Mouse (Mus musculus): ENCODE data around the gene Nt5c2. TPM values are rescaled to one million over a fixed set of nuclear protein-coding genes. Genes with fewer than 3 reads are reported as not detected.

Nt5c2 gene
- polyA plus RNA-seq, 1 experiment from 2014 or later: 68.4 TPM

- Histone ChIP-seq H3K4me1 (replicated peaks; ENCODE audit: insufficient read depth, low read length) (0 out of 2 replicates have a peak, but pooled peaks cover 8% of the 10 kb centered on the region), H3K36me3 (ENCODE audit: insufficient read depth, low read length) (no peaks in the 10 kb centered on the region), H3K9ac (ENCODE audit: low read depth, low read length) (no peak overlapping the region), H3K27me3 (ENCODE audit: insufficient read depth, low read length) (no peaks in the 10 kb centered on the region), H3K9me3 (replicated peaks; ENCODE audit: low read length) (no peaks in the 10 kb centered on the region), H3K4me2 (ENCODE audit: low read length) (no peak overlapping the region), H3K4me3 (replicated peaks; ENCODE audit: low read depth, low read length) (no peak overlapping the region), H3K27ac (peak overlapping the region; percentile 63; the same call in 1 of the 2 replicates)
- no peak for DNase-seq (ENCODE audit: low spot score)
- whole genome bisulfite sequencing: 58% methylated on average over 14 of the region's 14 CpGs
- ATAC-seq (replicated peaks; ENCODE audit: low FRiP score, low read depth): no peak
- TF ChIP-seq CTCF (IDR thresholded peaks at IDR 0.05; ENCODE audit: low read depth): no peak
Measured at GRCm38 (mm10) chr19:46848381-46849268, 166.3 kb downstream of the Nt5c2 start.

- H3K9ac ChIP-seq (ENCODE audit: low read depth, low read length): no peak overlapping the region
- H3K4me1 ChIP-seq (replicated peaks; ENCODE audit: insufficient read depth, low read length): 0 out of 2 replicates have a peak, but pooled peaks cover 8% of the 10 kb centered on the region
- DNase-seq (ENCODE audit: low spot score) (no peak), ATAC-seq (replicated peaks; ENCODE audit: low FRiP score, low read depth) (no peak)
- no peak overlapping the region for H3K4me2 ChIP-seq (ENCODE audit: low read length)
- no peak for TF ChIP-seq CTCF (IDR thresholded peaks at IDR 0.05; ENCODE audit: low read depth)
- no peaks in the 10 kb centered on the region for H3K27me3 ChIP-seq (ENCODE audit: insufficient read depth, low read length)
- no peak overlapping the region for H3K27ac ChIP-seq
- H3K9me3 ChIP-seq (replicated peaks; ENCODE audit: low read length): no peaks in the 10 kb centered on the region
- H3K36me3 ChIP-seq (ENCODE audit: insufficient read depth, low read length): no peaks in the 10 kb centered on the region
- H3K4me3 ChIP-seq (replicated peaks; ENCODE audit: low read depth, low read length): no peak overlapping the region
- WGBS: 81% methylated on average over 5 of the region's 5 CpGs
Measured at GRCm38 (mm10) chr19:46846459-46846858, 168.5 kb downstream of the Nt5c2 start.

GRCm38 (mm10) chr19:46846056-46846455 is 168.9 kb downstream of the Nt5c2 start:
- Histone ChIP-seq H3K4me2 (ENCODE audit: low read length) (no peak overlapping the region), H3K9ac (ENCODE audit: low read depth, low read length) (no peak overlapping the region), H3K4me1 (replicated peaks; ENCODE audit: insufficient read depth, low read length) (0 out of 2 replicates have a peak, but pooled peaks cover 8% of the 10 kb centered on the region), H3K27me3 (ENCODE audit: insufficient read depth, low read length) (no peaks in the 10 kb centered on the region), H3K9me3 (replicated peaks; ENCODE audit: low read length) (no peaks in the 10 kb centered on the region), H3K27ac (no peak overlapping the region), H3K4me3 (replicated peaks; ENCODE audit: low read depth, low read length) (no peak overlapping the region), H3K36me3 (ENCODE audit: insufficient read depth, low read length) (no peaks in the 10 kb centered on the region)
- ATAC-seq (replicated peaks; ENCODE audit: low FRiP score, low read depth): no peak
- no peak for DNase-seq (ENCODE audit: low spot score)
- TF ChIP-seq CTCF (IDR thresholded peaks at IDR 0.05; ENCODE audit: low read depth): no peak
- WGBS: 80% methylated on average over 7 of the region's 7 CpGs

GRCm38 (mm10) chr19:46843030-46843429 is 171.9 kb downstream of the Nt5c2 start:
- Histone ChIP-seq H3K27me3 (ENCODE audit: insufficient read depth, low read length) (no peaks in the 10 kb centered on the region), H3K4me1 (replicated peaks; ENCODE audit: insufficient read depth, low read length) (no peaks in the 10 kb centered on the region), H3K36me3 (ENCODE audit: insufficient read depth, low read length) (no peaks in the 10 kb centered on the region), H3K4me2 (ENCODE audit: low read length) (no peak overlapping the region), H3K9ac (ENCODE audit: low read depth, low read length) (no peak overlapping the region), H3K27ac (no peak overlapping the region), H3K4me3 (replicated peaks; ENCODE audit: low read depth, low read length) (no peak overlapping the region), H3K9me3 (replicated peaks; ENCODE audit: low read length) (no peaks in the 10 kb centered on the region)
- 47% methylated on average over 2 of the region's 2 CpGs for whole genome bisulfite sequencing
- TF ChIP-seq CTCF (IDR thresholded peaks at IDR 0.05; ENCODE audit: low read depth): no peak
- ATAC-seq (replicated peaks; ENCODE audit: low FRiP score, low read depth) (no peak), DNase-seq (ENCODE audit: low spot score) (no peak)

GRCm38 (mm10) chr19:46841016-46841415 is 173.9 kb downstream of the Nt5c2 start:
- no peaks in the 10 kb centered on the region for H3K9me3 ChIP-seq (replicated peaks; ENCODE audit: low read length)
- no peak overlapping the region for H3K4me2 ChIP-seq (ENCODE audit: low read length)
- ATAC-seq (replicated peaks; ENCODE audit: low FRiP score, low read depth) (no peak), DNase-seq (ENCODE audit: low spot score) (no peak)
- WGBS: 91% methylated on average over 4 of the region's 4 CpGs
- H3K36me3 ChIP-seq (ENCODE audit: insufficient read depth, low read length): no peaks in the 10 kb centered on the region
- H3K4me3 ChIP-seq (replicated peaks; ENCODE audit: low read depth, low read length): no peak overlapping the region
- TF ChIP-seq CTCF (IDR thresholded peaks at IDR 0.05; ENCODE audit: low read depth): no peak
- no peak overlapping the region for H3K27ac ChIP-seq
- no peaks in the 10 kb centered on the region for H3K27me3 ChIP-seq (ENCODE audit: insufficient read depth, low read length)
- H3K9ac ChIP-seq (ENCODE audit: low read depth, low read length): no peak overlapping the region
- no peaks in the 10 kb centered on the region for H3K4me1 ChIP-seq (replicated peaks; ENCODE audit: insufficient read depth, low read length)

GRCm38 (mm10) chr19:46837290-46838079 is 177.5 kb downstream of the Nt5c2 start:
- H3K4me2 ChIP-seq (ENCODE audit: low read length): no peak overlapping the region
- ATAC-seq (replicated peaks; ENCODE audit: low FRiP score, low read depth): no peak
- no peaks in the 10 kb centered on the region for H3K9me3 ChIP-seq (replicated peaks; ENCODE audit: low read length)
- no peak overlapping the region for H3K4me3 ChIP-seq (replicated peaks; ENCODE audit: low read depth, low read length)
- H3K27ac ChIP-seq: no peak overlapping the region
- no peaks in the 10 kb centered on the region for H3K36me3 ChIP-seq (ENCODE audit: insufficient read depth, low read length)
- DNase-seq (ENCODE audit: low spot score): no peak
- TF ChIP-seq CTCF (IDR thresholded peaks at IDR 0.05; ENCODE audit: low read depth): no peak
- WGBS: 84% methylated on average over 11 of the region's 11 CpGs
- no peaks in the 10 kb centered on the region for H3K27me3 ChIP-seq (ENCODE audit: insufficient read depth, low read length)
- no peak overlapping the region for H3K9ac ChIP-seq (ENCODE audit: low read depth, low read length)
- no peaks in the 10 kb centered on the region for H3K4me1 ChIP-seq (replicated peaks; ENCODE audit: insufficient read depth, low read length)

Data from kidney, postnatal 0 days (tissue).